Mouse (Mus musculus): Measurements from ENCODE around the gene Ap1m2.

- TF ChIP-seq CTCF (IDR thresholded peaks at IDR 0.05) (no peak), EP300 (IDR thresholded peaks at IDR 0.05) (no peak)
Observed at GRCm38 (mm10) chr9:21290589-21290988, 21.5 kb downstream of the Ap1m2 start.
